Mouse (Mus musculus) cerebellum, adult (tissue): ENCODE data around the gene Surf1.

Experiments
- ATAC-seq: cut with Nextera tagmentation; 2 replicates; pipeline ENCODE4 v1.9.2; 2017; ENCODE audit warnings: mild to moderate bottlenecking, moderate library complexity, mixed read lengths; ENCODE audit not compliant: insufficient number of reproducible peaks, low FRiP score, low TSS enrichment

The Surf1 gene

DNA sequence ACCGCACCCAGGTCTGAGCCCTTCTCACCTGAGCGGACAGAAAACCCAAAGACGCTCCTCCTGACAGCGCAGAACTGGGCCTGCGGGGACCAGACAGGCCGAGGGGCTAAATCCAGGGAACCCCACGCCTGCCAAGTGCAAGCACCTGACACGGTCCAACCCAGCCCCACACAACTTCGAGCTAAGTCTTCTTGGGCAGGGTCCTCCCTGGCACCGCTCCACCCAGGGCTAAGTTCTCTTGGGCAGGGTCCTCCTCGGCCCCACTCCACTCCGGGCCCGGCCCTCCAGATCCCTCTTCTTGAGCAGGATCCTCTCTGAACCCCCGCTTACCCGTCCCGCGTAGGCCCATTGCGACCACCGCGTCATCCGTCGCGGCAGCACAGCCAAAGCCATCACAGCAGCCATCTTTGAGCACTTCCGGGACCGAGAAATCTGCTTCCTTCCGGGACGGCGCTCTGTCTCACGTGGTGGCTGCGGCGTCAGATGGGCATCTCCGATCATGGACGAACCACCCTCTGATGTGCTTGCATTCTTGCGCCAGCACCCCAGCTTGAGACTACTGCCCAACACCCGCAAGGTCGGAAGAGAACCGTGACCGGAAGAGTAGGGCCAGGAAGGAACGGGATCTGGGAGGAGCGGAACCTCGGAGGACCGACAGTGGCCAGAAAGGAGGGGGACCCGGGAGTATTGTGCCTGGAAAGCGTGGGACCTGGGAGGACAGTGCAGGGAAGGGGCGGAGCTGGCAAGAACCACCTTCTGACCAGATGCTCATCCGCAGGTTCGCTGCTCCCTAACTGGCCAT lies at the start of gene Surf1, which contains the start of gene Surf2:
Gene Surf1, minus strand, starts transcription at position 604 of the 802 bp plus-strand sequence.
Gene Surf2, plus strand, starts transcription at position 441 of the 802 bp plus-strand sequence.
- peak; percentile 80 for ATAC-seq

- peak; percentile 18; the same call in 1 of the 2 replicates for ATAC-seq
Measured at GRCm38 (mm10) chr2:26964724-26965370, 48.5 kb upstream of the Surf1 start.

GRCm38 (mm10) chr2:26963923-26964723 lies 47.8 kb upstream of the Surf1 start, which contains the start of gene Rexo4:
Rexo4 (minus strand) TSS chr2:26964386.
- ATAC-seq = peak; percentile 88

GRCm38 (mm10) chr2:26960756-26961155 lies 44.4 kb upstream of the Surf1 start:
- no peak for ATAC-seq

GRCm38 (mm10) chr2:26957488-26957859 lies 41.1 kb upstream of the Surf1 start:
- no peak for ATAC-seq

DNA sequence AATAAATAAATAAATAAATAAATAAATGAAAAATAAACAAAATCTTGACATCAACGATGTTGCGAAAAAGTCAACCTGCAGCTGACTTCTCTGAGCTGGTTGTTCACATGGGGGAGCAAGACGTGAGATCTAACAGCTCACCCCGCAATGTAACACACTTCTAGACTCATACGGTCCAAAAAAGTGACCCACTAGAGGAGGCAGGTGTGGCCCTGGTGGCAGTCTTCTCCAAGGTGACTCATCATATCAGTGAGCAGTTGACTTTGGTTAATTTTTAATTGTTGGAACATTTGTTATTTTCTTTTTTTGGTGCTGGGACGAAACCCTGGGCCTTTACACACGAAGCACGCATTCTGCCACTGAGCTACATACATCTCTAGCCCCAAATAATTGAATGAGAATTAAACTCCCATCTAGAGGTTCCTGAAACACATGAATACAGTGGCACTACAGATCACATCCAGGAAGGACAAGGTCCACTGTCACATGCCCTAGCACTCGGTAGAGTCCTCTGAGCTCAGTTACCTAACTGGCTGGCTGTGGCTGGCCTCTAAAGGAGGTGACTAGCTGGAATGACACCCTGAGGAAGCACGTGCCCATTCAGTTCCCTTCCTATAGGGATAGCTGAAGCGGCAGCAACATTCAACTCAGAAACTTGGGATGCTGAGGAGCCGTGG lies 40.6 kb upstream of the Surf1 start:
- no peak for ATAC-seq

DNA sequence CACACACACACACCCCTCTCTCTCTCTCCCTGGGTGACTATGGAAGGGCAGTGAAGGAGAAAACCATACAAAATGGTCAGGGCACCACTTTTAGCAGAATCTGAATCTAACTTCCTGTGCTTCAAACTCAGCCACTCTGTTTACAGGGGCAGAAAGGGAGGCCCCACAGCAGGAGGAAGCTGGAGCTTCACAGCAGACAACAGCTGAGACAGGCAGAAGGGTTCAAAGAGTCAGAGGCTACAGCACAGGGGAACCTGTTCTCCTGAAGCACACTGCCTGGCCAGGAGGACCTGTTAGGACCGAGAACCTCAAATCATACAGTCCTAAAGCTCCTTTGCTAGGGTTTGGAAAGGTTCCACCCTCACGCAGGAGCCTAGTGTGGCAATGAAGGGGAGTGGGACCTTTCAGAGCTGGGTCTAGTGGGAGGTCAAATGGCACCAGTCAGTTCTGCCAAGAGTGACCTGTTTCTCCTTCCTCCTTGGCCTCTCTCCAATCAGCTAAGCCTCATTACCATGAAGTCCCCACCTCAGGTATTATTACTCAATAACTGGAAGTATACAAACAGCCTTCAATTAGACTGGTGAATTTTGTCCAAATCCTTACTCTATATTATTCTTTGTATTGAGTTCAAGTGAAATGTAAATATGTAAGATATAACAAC lies 38.5 kb upstream of the Surf1 start:
- no peak for ATAC-seq

GRCm38 (mm10) chr2:26952866-26953265 lies 36.5 kb upstream of the Surf1 start:
- no peak for ATAC-seq

DNA sequence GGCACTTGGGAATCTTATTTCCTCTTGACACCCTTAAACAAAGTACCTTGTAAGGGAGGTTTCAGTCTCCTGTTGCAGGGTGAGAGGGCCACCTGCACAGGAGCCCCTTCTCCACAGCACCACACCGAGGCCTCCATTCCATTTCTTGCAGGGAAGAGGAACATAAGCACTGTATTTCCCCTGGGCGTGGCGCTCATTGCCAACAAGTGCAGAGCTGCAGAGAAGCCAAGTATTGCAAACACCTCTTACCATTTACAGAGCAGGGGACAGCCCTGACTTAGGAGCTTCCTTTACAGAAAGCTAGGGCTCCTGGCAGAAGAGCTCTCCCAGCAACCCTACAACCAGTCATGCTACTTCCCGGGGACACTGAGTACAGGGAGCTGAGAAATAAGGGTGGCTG lies 35.9 kb upstream of the Surf1 start:
- ATAC-seq = no peak

GRCm38 (mm10) chr2:26951346-26951905 lies 35.1 kb upstream of the Surf1 start:
- no peak for ATAC-seq

- ATAC-seq = 0 out of 2 replicates have a peak, but pooled peaks have one; percentile 15
Measured at GRCm38 (mm10) chr2:26950411-26950810, 34.1 kb upstream of the Surf1 start.

GRCm38 (mm10) chr2:26943253-26943652 lies 26.9 kb upstream of the Surf1 start:
- no peak for ATAC-seq

DNA sequence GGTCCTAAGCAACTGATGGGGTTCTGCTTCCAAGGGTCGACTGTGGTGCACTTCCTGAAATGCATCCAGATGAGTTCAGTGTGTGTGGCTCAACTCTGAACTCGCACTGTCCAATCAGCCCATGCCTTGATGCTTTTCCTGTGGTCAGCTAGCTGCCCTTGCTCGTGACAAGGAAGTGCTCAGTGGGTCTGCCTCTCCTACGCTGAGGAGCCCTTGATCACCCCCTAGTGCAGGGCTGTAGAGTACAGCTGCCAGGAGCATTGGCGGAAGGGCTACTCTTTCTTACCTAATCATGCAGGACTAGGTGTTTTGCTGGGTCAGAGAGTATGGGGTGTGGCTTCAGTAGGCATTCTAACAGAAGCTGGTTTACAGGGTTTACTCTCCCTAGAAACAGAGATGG lies 25.2 kb upstream of the Surf1 start:
- ATAC-seq = no peak

- no peak for ATAC-seq
Measured at GRCm38 (mm10) chr2:26936425-26936824, 20.1 kb upstream of the Surf1 start.

GRCm38 (mm10) chr2:26935286-26935685 lies 19.0 kb upstream of the Surf1 start:
- no peak for ATAC-seq

- ATAC-seq = peak; percentile 80
Measured at GRCm38 (mm10) chr2:26933304-26934055, 17.1 kb upstream of the Surf1 start, which contains the start of the genes Surf4 and Stkld1. Surf4 (minus strand) TSS chr2:26933928. Stkld1 (plus strand) TSS chr2:26934047.

DNA sequence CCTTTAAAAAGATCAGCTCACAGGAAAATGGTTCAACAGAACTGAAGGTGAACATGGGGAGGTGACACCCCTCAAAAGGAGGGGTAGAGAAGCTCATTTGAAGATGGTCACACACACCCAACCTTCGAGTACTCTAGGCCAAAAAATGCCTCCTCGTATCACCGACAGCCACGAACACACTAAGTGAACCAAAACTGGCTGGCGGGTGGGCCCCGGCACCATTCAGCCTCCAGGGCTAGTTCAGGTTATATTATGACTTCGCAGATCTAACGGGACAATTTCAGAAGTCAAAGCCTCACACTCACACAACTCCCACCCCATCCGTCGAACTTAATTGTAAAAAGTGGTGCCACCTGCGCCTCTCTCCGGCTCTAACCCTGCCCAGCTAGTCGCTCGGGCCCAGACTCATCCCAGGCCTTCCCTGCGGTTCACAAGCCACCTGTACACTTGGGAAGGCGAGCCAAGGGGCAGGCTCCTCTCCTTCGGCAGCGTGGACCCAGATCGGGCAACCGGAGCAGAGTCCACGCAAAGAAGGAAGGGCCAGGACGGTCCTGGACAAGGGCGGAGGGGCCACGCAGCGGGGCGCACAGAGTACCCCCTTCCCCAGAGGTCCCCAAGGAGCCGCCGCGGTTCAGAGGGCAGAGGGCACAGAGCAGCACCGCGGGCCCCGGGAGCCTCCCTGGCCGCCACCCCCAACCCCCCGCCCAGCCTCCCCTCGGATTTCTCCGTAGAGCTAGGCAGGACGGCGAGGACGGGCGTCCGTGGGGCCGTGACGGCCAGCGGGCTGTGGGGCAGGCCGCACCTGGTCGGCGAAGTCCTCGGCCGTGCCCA lies 16.4 kb upstream of the Surf1 start:
- peak; percentile 9 for ATAC-seq

- ATAC-seq = no peak
Measured at GRCm38 (mm10) chr2:26930390-26930789, 14.1 kb upstream of the Surf1 start.
